Mouse (Mus musculus): Measurements from ENCODE around the gene Unc119. TPM values are rescaled to one million over a fixed set of nuclear protein-coding genes. Genes with fewer than 3 reads are reported as not detected.

Gene Unc119
- polyA plus RNA-seq, 1 experiment: 20.3 TPM

DNA sequence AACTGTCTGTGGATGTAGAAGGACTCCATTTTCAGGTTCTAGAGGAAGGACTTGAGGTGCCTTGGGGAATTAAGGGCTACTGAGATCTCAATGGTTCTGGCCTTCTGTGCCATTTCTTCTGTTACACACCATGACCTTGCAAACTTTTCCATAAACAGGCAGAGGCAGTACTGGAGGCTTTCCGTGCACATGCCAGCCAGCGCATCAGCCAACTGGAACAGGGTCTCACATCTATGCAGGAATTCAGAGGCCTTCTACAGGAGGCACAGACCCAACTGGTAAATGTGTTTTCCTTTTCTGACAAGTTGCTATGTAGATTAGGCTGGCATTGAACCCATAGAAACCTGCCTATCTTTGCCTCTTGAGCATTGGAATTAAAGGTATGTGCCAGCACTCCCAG is 29.6 kb upstream of the Unc119 start:
- H3K27ac ChIP-seq (ENCODE audit: insufficient read depth, low read depth, low read length): peak overlapping the region; percentile 93; the same call in 1 of the 2 replicates
- no peak overlapping the region for H3K4me3 ChIP-seq (ENCODE audit: insufficient read depth, low read depth, low read length)
- TF ChIP-seq POLR2A (IDR thresholded peaks at IDR 0.05; ENCODE audit: low read depth, low read length): no peak
- peak; percentile 60 for DNase-seq
- 76% methylated on average over 2 of the region's 2 CpGs for WGBS
- H3K36me3 ChIP-seq (ENCODE audit: control insufficient read depth, insufficient read depth, low read length): no peaks in the 10 kb centered on the region
- no peaks in the 10 kb centered on the region for H3K27me3 ChIP-seq (replicated peaks; ENCODE audit: control insufficient read depth, insufficient read depth, low read length)
- H3K4me1 ChIP-seq (ENCODE audit: control insufficient read depth, insufficient read depth, low read length): peaks cover 7% of the 10 kb centered on the region

DNA sequence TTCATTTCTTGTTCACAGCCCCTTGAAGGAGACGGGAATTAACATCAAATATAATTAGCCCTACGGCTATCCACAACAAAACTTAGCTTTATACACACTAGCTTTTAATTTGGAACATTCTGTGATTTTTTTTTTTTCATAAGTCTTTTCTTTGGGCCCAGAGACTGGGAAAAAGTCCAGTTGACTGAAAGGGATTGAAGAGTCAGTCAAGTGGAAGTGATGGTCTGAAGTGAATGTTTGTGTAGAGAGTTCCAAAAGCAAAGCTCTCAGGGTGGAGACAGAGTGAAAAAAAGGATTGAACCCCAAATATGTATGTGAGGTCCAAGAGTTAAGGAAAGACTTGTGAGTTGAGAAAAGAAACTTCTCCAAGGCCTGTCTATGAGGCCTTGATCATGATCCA is 24.9 kb upstream of the Unc119 start:
- TF ChIP-seq POLR2A (IDR thresholded peaks at IDR 0.05; ENCODE audit: low read depth, low read length) (no peak), CTCF (conservative IDR thresholded peaks at IDR 0.05; ENCODE audit: insufficient read depth, insufficient read length, low read depth, low read length) (no peak)
- Histone ChIP-seq H3K36me3 (ENCODE audit: control insufficient read depth, insufficient read depth, low read length) (no peaks in the 10 kb centered on the region), H3K4me3 (ENCODE audit: insufficient read depth, low read depth, low read length) (no peak overlapping the region), H3K27me3 (replicated peaks; ENCODE audit: control insufficient read depth, insufficient read depth, low read length) (no peaks in the 10 kb centered on the region), H3K4me1 (ENCODE audit: control insufficient read depth, insufficient read depth, low read length) (peaks cover 12% of the 10 kb centered on the region), H3K27ac (ENCODE audit: insufficient read depth, low read depth, low read length) (no peak overlapping the region)
- 84% methylated on average over 2 of the region's 2 CpGs for WGBS
- no peak for DNase-seq

DNA sequence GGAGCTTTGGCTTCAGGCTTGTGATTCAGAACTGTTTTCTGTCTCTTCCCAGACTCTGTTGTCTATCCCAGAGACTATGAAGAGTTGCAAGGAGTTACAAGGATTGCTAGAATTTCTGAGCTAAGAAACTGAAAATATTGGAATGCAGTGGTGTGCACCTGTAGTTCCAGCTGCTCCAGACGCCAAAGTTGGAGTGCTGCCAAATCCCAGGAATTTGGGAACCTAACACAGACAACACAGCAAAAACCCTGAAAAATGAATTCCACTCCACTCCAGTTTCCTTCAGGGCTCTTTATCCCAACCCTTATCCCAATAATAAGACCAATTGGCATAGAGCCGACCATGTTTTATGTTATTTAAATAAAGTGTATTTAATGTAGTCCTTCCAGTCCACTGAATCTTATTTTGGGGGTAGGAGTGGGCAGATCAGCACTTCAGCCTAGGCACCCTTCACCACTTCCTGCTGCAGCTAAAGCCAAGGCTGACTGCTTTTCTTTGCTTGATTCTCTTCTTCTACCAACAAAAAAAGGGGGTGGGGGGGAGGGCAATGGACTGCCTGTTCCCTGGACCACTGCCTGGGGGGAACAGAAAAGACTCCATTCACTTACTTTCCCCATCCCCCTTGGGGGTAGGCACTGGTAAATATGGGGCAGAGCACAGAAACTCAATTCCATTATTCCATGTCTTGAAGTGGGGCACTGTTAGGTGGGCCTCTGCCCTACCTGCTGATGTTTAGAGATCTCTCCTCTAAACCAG is 21.0 kb upstream of the Unc119 start:
- Histone ChIP-seq H3K27ac (ENCODE audit: insufficient read depth, low read depth, low read length) (peak overlapping the region; percentile 1; the same call in 1 of the 2 replicates), H3K4me1 (ENCODE audit: control insufficient read depth, insufficient read depth, low read length) (peaks cover 9% of the 10 kb centered on the region; the same call in 1 of the 2 replicates), H3K27me3 (replicated peaks; ENCODE audit: control insufficient read depth, insufficient read depth, low read length) (no peaks in the 10 kb centered on the region), H3K36me3 (ENCODE audit: control insufficient read depth, insufficient read depth, low read length) (no peaks in the 10 kb centered on the region), H3K4me3 (ENCODE audit: insufficient read depth, low read depth, low read length) (no peak overlapping the region)
- TF ChIP-seq POLR2A (IDR thresholded peaks at IDR 0.05; ENCODE audit: low read depth, low read length) (no peak), CTCF (conservative IDR thresholded peaks at IDR 0.05; ENCODE audit: insufficient read depth, insufficient read length, low read depth, low read length) (no peak)
- no peak for DNase-seq
- WGBS: 39% methylated on average over 2 of the region's 2 CpGs

DNA sequence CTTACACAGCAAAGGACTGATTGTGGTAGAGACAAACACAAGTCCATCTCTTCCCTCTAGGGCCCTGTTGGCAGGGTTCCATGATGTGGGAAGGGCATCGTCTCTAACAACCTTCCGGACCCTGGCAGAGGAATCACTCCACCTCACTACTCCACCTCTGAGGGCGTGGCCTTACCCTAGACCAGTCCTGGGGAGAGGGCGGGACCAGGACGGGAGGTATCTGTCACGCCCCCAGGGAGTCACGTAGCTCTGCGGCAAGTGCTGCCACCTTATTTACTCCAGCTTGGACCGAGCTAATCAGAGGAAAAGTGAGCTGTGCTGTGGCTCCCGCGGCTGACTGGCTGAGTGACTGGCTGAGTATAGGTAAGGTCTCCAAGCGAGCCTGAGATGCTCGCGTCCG is 20.4 kb upstream of the Unc119 start, which contains the start of gene Aldoc:
Gene Aldoc (plus strand): TSS at position 109 of the 400 bp plus-strand sequence.
- peak within 1 kb of the TSS; percentile 52; the same call in 1 of the 2 replicates for H3K27ac ChIP-seq (ENCODE audit: insufficient read depth, low read depth, low read length)
- peak; percentile 95 for DNase-seq
- peak within 1 kb of the TSS; percentile 30; the same call in 1 of the 2 replicates for H3K4me3 ChIP-seq (ENCODE audit: insufficient read depth, low read depth, low read length)
- peaks cover 9% of the 10 kb centered on the region; the same call in 1 of the 2 replicates for H3K4me1 ChIP-seq (ENCODE audit: control insufficient read depth, insufficient read depth, low read length)
- TF ChIP-seq POLR2A (IDR thresholded peaks at IDR 0.05; ENCODE audit: low read depth, low read length) (no peak), CTCF (conservative IDR thresholded peaks at IDR 0.05; ENCODE audit: insufficient read depth, insufficient read length, low read depth, low read length) (no peak)
- H3K36me3 ChIP-seq (ENCODE audit: control insufficient read depth, insufficient read depth, low read length): no peaks in the 10 kb centered on the region
- 7% methylated on average over 15 of the region's 15 CpGs for WGBS
- H3K27me3 ChIP-seq (replicated peaks; ENCODE audit: control insufficient read depth, insufficient read depth, low read length): no peaks in the 10 kb centered on the region

DNA sequence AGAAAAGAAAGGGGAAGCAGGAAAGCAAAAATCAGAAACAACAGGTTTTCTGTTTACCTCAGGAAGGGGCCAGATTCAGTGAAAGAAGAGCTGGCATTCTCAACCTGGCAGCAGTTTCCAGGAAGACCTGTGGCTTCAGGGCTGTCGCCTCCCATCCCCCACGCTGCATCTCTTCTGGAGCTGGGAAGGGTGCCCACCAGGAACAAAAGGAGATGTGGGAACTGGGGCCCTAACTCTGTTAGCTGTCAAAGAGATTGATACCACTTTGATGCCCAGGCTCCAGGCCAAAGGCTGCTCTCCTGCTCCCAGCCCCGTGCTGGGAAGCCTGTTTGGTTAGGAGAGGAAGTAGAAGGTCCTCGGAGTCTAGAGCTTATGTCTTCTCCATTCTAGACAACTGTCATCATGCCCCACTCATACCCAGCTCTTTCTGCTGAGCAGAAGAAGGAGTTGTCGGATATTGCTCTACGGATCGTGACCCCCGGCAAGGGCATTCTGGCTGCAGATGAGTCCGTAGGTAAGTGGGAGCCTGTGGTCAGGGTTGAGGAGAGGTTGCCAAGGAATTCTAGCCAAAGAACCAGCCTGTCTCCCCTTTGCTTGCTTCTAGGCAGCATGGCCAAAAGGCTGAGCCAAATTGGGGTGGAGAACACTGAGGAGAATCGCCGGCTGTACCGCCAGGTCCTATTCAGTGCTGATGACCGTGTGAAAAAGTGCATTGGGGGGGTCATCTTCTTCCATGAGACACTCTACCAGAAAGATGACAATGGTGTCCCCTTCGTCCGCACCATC is 19.1 kb upstream of the Unc119 start:
- no peak overlapping the region for H3K27ac ChIP-seq (ENCODE audit: insufficient read depth, low read depth, low read length)
- no peak overlapping the region for H3K4me3 ChIP-seq (ENCODE audit: insufficient read depth, low read depth, low read length)
- no peak for DNase-seq
- H3K36me3 ChIP-seq (ENCODE audit: control insufficient read depth, insufficient read depth, low read length): no peaks in the 10 kb centered on the region
- WGBS: 94% methylated on average over 15 of the region's 15 CpGs
- TF ChIP-seq CTCF (conservative IDR thresholded peaks at IDR 0.05; ENCODE audit: insufficient read depth, insufficient read length, low read depth, low read length) (no peak), POLR2A (IDR thresholded peaks at IDR 0.05; ENCODE audit: low read depth, low read length) (no peak)
- no peaks in the 10 kb centered on the region for H3K27me3 ChIP-seq (replicated peaks; ENCODE audit: control insufficient read depth, insufficient read depth, low read length)
- peaks cover 12% of the 10 kb centered on the region; the same call in 1 of the 2 replicates for H3K4me1 ChIP-seq (ENCODE audit: control insufficient read depth, insufficient read depth, low read length)

DNA sequence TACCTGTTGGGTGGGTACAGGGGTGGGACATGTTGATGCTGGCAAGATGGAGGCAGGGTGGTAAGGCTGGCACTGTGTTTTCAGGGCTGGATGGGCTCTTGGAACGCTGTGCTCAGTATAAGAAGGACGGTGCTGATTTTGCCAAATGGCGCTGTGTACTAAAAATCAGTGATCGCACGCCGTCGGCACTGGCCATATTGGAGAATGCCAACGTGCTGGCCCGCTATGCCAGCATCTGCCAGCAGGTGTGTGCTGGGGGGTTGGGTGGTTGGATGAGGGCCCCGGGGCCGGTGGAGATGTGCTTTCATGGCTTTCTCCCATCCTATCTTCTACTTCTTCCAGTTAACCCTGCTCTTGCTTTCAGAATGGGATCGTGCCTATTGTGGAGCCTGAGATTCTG is 18.3 kb upstream of the Unc119 start:
- WGBS: 95% methylated on average over 12 of the region's 12 CpGs
- no peak overlapping the region for H3K4me3 ChIP-seq (ENCODE audit: insufficient read depth, low read depth, low read length)
- DNase-seq: no peak
- H3K36me3 ChIP-seq (ENCODE audit: control insufficient read depth, insufficient read depth, low read length): no peaks in the 10 kb centered on the region
- H3K27me3 ChIP-seq (replicated peaks; ENCODE audit: control insufficient read depth, insufficient read depth, low read length): no peaks in the 10 kb centered on the region
- TF ChIP-seq CTCF (conservative IDR thresholded peaks at IDR 0.05; ENCODE audit: insufficient read depth, insufficient read length, low read depth, low read length) (no peak), POLR2A (IDR thresholded peaks at IDR 0.05; ENCODE audit: low read depth, low read length) (no peak)
- H3K27ac ChIP-seq (ENCODE audit: insufficient read depth, low read depth, low read length): no peak overlapping the region
- peaks cover 12% of the 10 kb centered on the region; the same call in 1 of the 2 replicates for H3K4me1 ChIP-seq (ENCODE audit: control insufficient read depth, insufficient read depth, low read length)

DNA sequence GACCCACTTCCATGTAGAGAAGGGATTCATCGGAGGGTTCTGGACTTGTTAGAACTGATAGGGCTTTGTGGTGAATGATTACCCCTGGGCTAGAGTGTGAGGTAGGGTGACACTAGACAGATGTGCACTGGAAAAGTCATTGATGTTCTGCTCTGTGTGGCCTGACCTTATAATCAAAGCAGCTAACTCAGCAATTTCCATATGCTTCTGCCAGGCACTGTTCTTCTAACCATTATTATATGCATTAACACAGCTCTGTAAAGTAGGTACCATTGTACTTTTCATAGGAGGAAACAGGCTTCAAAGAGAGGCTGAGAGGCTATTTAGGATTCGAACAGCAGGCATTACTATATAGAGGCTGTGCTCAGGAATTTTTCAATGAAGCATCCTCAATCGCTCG is 16.1 kb upstream of the Unc119 start:
- H3K4me1 ChIP-seq (ENCODE audit: control insufficient read depth, insufficient read depth, low read length): peaks cover 12% of the 10 kb centered on the region; the same call in 1 of the 2 replicates
- WGBS: 91% methylated on average over 4 of the region's 4 CpGs
- no peak for DNase-seq
- no peak for TF ChIP-seq POLR2A (IDR thresholded peaks at IDR 0.05; ENCODE audit: low read depth, low read length)
- no peak for TF ChIP-seq CTCF (conservative IDR thresholded peaks at IDR 0.05; ENCODE audit: insufficient read depth, insufficient read length, low read depth, low read length)
- H3K27me3 ChIP-seq (replicated peaks; ENCODE audit: control insufficient read depth, insufficient read depth, low read length): no peaks in the 10 kb centered on the region
- no peaks in the 10 kb centered on the region for H3K36me3 ChIP-seq (ENCODE audit: control insufficient read depth, insufficient read depth, low read length)
- H3K4me3 ChIP-seq (ENCODE audit: insufficient read depth, low read depth, low read length): no peak overlapping the region
- no peak overlapping the region for H3K27ac ChIP-seq (ENCODE audit: insufficient read depth, low read depth, low read length)
